Mouse (Mus musculus) lung, postnatal 0 days (tissue): Measurements from ENCODE around the gene Pnpla2. TPM values are rescaled to one million over a fixed set of nuclear protein-coding genes. Genes with fewer than 3 reads are reported as not detected.

Experiments used
- ATAC-seq: fragments of 200-750 bp; cut with Nextera tagmentation; 2 replicates; pipeline ENCODE4 v1.8.0; 2017; ENCODE audit warnings: moderate library complexity
- DNase-seq: peaks from one replicate; pipeline ENCODE4 v3.0.0-alpha.2; 2016; ENCODE audit warnings: low spot score
- H3K27ac ChIP-seq: fragments of 300-500 bp; sonication (generic); 2 replicates; pipeline ENCODE4 v1.5.1; 2014; ENCODE audit warnings: antibody characterized with exemption, mild to moderate bottlenecking, low read length, mixed read lengths
- H3K27me3 ChIP-seq: fragments of 300-500 bp; sonication (generic); replicated peaks from 2 replicates; pipeline ENCODE4 v1.6.1; 2014; ENCODE audit warnings: low read length, mixed read lengths; ENCODE audit not compliant: insufficient read depth
- H3K36me3 ChIP-seq: fragments of 300-500 bp; sonication (generic); 2 replicates; pipeline ENCODE4 v1.6.1; 2014; ENCODE audit warnings: low read length, mixed read lengths; ENCODE audit not compliant: insufficient read depth
- H3K4me1 ChIP-seq: fragments of 300-500 bp; sonication (generic); 2 replicates; pipeline ENCODE4 v1.6.1; 2014; ENCODE audit warnings: antibody characterized with exemption, low read depth, low read length, mixed read lengths; ENCODE audit not compliant: insufficient read depth
- H3K4me2 ChIP-seq: fragments of 300-500 bp; sonication (generic); replicated peaks from 2 replicates; pipeline ENCODE4 v1.6.1; 2014; ENCODE audit warnings: low read depth, mild to moderate bottlenecking, low read length, moderate library complexity, mixed read lengths
- H3K4me3 ChIP-seq: fragments of 300-500 bp; sonication (generic); 2 replicates; pipeline ENCODE4 v1.5.1; 2014; ENCODE audit warnings: low read depth, low read length
- H3K9ac ChIP-seq: fragments of 300-500 bp; sonication (generic); replicated peaks from 2 replicates; pipeline ENCODE4 v1.6.1; 2014; ENCODE audit warnings: low read depth, mild to moderate bottlenecking
- H3K9me3 ChIP-seq: fragments of 300-500 bp; sonication (generic); 2 replicates; pipeline ENCODE4 v1.6.1; 2016; ENCODE audit warnings: low read length, mixed read lengths
- CTCF ChIP-seq: IDR thresholded peaks from 2 replicates; pipeline ENCODE4 v1.5.1; 2016; ENCODE audit warnings: antibody characterized with exemption, mild to moderate bottlenecking
- EP300 ChIP-seq: IDR thresholded peaks from 2 replicates; pipeline ENCODE4 v1.6.1; 2016; ENCODE audit warnings: antibody characterized with exemption, mild to moderate bottlenecking, control low read depth
- WGBS: fragments of 180-500 bp; shearing (Covaris S2); extraction: QIAGEN DNeasy Blood & Tissue Kit; methylation state at CpG from one replicate; pipeline ENCODE4 v1.1.7; 2014; 5-methylcytosine and 5-hydroxymethylcytosine counted together
- polyA plus RNA-seq: library from polyadenylated mRNA; unstranded; fragments of >200 nt; fragmentation: Nextera tagmentation; extraction: Ambion mirVana; gene quantifications from 2 replicates; pipeline ENCODE4 v1.2.1, GENCODE M21; 2015

The Pnpla2 gene
- polyA plus RNA-seq, 1 experiment from 2014 or later = 116 TPM

DNA sequence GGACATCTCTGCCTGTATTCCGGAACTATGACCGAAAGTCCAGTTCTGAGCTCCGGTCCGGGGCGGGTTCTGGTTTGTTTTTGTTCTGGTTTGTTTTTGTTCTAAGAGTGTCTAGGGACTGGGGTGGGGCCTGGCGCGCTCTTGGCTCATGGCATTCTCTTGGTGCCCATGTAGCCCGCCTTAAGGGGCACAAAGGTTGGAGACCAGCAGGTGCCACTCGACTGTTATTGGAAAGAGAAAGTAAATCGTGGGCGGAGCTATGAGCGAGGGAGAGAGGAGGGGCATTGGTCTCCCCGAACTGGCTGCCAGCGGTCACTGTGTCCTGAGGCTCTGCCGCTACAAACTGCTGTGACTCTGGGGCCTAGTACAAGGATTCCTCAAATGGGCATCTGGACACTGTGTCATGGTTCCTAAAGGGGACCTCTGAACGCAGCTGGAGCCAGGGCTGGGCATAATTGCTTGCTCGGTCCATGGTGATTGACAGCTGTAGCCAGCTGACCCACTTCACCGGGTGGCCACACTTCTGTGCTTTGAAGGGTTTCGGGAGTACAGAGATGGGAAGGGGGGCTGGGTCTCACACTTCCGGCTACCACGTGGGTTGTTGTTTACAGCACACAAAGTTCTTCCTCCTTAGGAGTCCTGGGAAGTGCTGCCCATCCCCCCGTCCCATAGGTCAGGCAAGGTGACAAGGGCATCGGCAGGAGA lies 764 bp downstream of the Pnpla2 start:
- DNase-seq = peak; percentile 92
- Histone ChIP-seq H3K4me3 (peak overlapping the region; percentile 69), H3K9me3 (no peaks in the 10 kb centered on the region), H3K27ac (peak overlapping the region; percentile 99), H3K36me3 (peaks cover 22% of the 10 kb centered on the region), H3K4me1 (peaks cover 25% of the 10 kb centered on the region), H3K4me2 (peak overlapping the region; percentile 82), H3K9ac (peak overlapping the region; percentile 84), H3K27me3 (no peaks in the 10 kb centered on the region)
- ATAC-seq = peak; percentile 49
- TF ChIP-seq EP300 (peak; percentile 79), CTCF (no peak)
- under 1% methylated on average over 23 of the region's 23 CpGs for WGBS

DNA sequence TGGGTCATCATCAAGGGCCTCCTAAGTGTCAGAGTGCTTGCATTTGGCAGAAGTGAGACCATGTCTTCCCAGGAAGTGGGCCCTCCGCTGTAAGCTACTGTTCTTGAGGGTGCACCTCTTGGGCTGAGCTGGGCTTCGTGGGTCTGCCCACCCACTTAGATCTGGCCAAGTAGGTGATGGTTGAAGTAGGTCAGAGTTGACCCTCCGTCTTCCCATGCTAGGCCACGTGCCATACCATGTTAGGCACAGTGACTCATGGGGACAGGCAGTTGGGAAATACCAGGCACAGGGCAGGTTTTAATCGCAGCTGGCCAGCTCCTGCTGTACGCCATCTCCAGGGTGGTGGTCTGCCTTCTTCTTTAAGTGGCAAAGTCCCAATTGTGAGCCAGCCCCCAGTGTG lies 1.7 kb downstream of the Pnpla2 start:
- TF ChIP-seq EP300 (no peak), CTCF (no peak)
- Histone ChIP-seq H3K27ac (no peak overlapping the region), H3K9ac (no peak overlapping the region), H3K4me2 (peak overlapping the region; percentile 82), H3K27me3 (no peaks in the 10 kb centered on the region), H3K4me3 (no peak overlapping the region), H3K4me1 (peaks cover 29% of the 10 kb centered on the region), H3K9me3 (no peaks in the 10 kb centered on the region), H3K36me3 (peaks cover 22% of the 10 kb centered on the region)
- DNase-seq (peak; percentile 60), ATAC-seq (no peak)
- 66% methylated on average over 6 of the region's 6 CpGs for WGBS

DNA sequence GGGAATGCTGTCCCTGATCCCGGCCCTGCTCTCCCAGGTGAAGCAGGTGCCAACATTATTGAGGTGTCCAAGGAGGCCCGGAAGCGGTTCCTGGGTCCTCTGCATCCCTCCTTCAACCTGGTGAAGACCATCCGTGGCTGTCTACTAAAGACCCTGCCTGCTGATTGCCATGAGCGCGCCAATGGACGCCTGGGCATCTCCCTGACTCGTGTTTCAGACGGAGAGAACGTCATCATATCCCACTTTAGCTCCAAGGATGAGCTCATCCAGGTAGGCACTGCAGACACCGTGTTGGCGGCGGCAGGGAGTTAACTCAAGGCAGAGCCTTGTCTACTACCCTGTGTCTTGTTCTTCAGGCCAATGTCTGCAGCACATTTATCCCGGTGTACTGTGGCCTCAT lies 2.2 kb downstream of the Pnpla2 start:
- Histone ChIP-seq H3K27me3 (no peaks in the 10 kb centered on the region), H3K36me3 (peaks cover 22% of the 10 kb centered on the region), H3K27ac (no peak overlapping the region), H3K4me1 (peaks cover 30% of the 10 kb centered on the region), H3K9me3 (no peaks in the 10 kb centered on the region), H3K4me2 (peak overlapping the region; percentile 82; the same call in 1 of the 2 replicates), H3K4me3 (no peak overlapping the region), H3K9ac (no peak overlapping the region)
- no peak for TF ChIP-seq EP300
- no peak for TF ChIP-seq CTCF
- WGBS = 89% methylated on average over 14 of the region's 14 CpGs
- ATAC-seq (no peak), DNase-seq (peak; percentile 4)

DNA sequence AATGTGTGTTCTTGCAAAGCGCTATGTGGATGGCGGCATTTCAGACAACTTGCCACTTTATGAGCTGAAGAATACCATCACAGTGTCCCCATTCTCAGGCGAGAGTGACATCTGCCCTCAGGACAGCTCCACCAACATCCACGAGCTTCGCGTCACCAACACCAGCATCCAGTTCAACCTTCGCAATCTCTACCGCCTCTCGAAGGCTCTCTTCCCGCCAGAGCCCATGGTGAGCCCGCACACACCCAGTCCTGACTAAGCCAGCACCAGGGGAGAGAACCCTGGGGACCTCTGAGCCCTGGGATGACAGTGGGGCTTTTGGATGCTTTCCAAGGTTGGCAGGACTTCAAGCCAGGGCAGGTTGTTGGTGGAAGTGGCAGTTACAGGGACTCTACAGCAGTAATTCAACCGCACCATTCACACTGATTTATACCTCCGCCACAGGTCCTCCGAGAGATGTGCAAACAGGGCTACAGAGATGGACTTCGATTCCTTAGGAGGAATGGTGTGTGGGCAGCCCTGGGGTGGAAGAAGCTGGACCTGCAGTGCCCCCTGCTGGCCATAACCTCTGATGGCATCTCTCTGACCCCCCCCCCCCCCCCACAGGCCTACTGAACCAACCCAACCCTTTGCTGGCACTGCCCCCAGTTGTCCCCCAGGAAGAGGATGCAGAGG lies 3.1 kb downstream of the Pnpla2 start:
- Histone ChIP-seq H3K9ac (no peak overlapping the region), H3K27me3 (no peaks in the 10 kb centered on the region), H3K4me1 (peaks cover 31% of the 10 kb centered on the region), H3K9me3 (no peaks in the 10 kb centered on the region), H3K27ac (no peak overlapping the region), H3K36me3 (peaks cover 22% of the 10 kb centered on the region), H3K4me3 (no peak overlapping the region), H3K4me2 (no peak overlapping the region)
- WGBS = 71% methylated on average over 15 of the region's 15 CpGs
- TF ChIP-seq EP300 = no peak
- peak; percentile 75 for TF ChIP-seq CTCF
- DNase-seq = peak; percentile 66
- ATAC-seq = no peak

DNA sequence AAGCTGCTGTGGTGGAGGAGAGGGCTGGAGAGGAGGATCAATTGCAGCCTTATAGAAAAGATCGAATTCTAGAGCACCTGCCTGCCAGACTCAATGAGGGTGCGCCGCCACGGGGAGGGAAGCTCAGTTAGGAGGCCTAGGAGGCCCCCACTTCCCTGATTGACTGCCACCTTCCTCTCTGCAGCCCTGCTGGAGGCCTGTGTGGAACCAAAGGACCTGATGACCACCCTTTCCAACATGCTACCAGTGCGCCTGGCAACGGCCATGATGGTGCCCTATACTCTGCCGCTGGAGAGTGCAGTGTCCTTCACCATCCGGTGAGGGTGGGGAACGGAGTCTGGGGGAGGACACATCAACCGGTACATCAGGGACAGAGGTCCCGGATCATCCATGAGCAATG lies 3.7 kb downstream of the Pnpla2 start:
- no peak overlapping the region for H3K27ac ChIP-seq
- H3K27me3 ChIP-seq = no peaks in the 10 kb centered on the region; the same call in 1 of the 2 replicates
- peaks cover 22% of the 10 kb centered on the region for H3K36me3 ChIP-seq
- H3K9ac ChIP-seq = no peak overlapping the region
- peaks cover 36% of the 10 kb centered on the region for H3K4me1 ChIP-seq
- no peak overlapping the region for H3K4me2 ChIP-seq
- TF ChIP-seq CTCF (no peak), EP300 (no peak)
- ATAC-seq = no peak
- H3K4me3 ChIP-seq = no peak overlapping the region
- no peaks in the 10 kb centered on the region for H3K9me3 ChIP-seq
- 90% methylated on average over 10 of the region's 11 CpGs for WGBS
- DNase-seq = no peak

GRCm38 (mm10) chr7:141459301-141459711 lies 4.3 kb downstream of the Pnpla2 start:
- H3K27me3 ChIP-seq = no peaks in the 10 kb centered on the region; the same call in 1 of the 2 replicates
- peaks cover 39% of the 10 kb centered on the region for H3K4me1 ChIP-seq
- no peak overlapping the region for H3K27ac ChIP-seq
- no peak overlapping the region for H3K4me2 ChIP-seq
- H3K36me3 ChIP-seq = peaks cover 22% of the 10 kb centered on the region
- 89% methylated on average over 17 of the region's 17 CpGs for WGBS
- DNase-seq = peak; percentile 5
- H3K4me3 ChIP-seq = no peak overlapping the region
- H3K9me3 ChIP-seq = no peaks in the 10 kb centered on the region
- TF ChIP-seq EP300 = no peak
- TF ChIP-seq CTCF = no peak
- H3K9ac ChIP-seq = no peak overlapping the region
- no peak for ATAC-seq
